In the genomic region with DNA sequence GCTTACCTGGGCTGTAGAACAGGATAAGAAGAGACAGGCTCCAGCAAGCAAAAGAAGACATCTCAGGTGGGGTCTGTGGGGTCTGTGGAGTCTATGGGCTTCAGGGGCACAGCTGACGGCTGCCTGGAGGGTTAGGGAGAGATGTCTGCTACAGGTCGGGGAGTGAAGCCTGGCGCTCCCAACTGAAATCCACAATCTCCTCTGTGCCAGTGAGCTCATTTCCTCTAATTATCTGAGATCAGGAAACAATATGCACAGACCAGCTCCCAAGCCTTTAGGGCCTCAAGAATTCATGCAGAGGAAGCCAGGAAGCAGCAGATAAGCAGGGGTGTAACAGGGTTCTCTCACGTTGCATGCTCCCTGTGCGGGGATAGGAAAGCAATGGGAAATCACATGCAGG, we compare ENCODE assay signal across 8 mouse cellular contexts. TPM values are rescaled to one million over a fixed set of nuclear protein-coding genes. Genes with fewer than 3 reads are reported as not detected.
DNase-seq lines count a peak whose midpoint lies in the region; ATAC-seq and TF ChIP-seq lines count a peak whose summit lies in the region.

No protein-coding gene starts in this region.

- H3K27me3 ChIP-seq in spleen, adult 2 months (ENCODE audit: control insufficient read depth, insufficient read depth, low read length): no peaks in the 10 kb centered on the region
- H3K27me3 ChIP-seq in liver, embryonic 15.5 days: no peaks in the 10 kb centered on the region
- H3K27me3 ChIP-seq in midbrain, embryonic 13.5 days: no peaks in the 10 kb centered on the region

- H3K4me2 ChIP-seq in liver, embryonic 15.5 days: no peak overlapping the region; the same call in 1 of the 2 replicates
- H3K4me2 ChIP-seq in midbrain, embryonic 13.5 days (replicated peaks): no peak overlapping the region

- H3K9ac ChIP-seq in liver, embryonic 15.5 days: no peak overlapping the region
- no peak overlapping the region for H3K9ac ChIP-seq in midbrain, embryonic 13.5 days (replicated peaks)

- H3K36me3 ChIP-seq in spleen, adult 2 months (ENCODE audit: control insufficient read depth, insufficient read depth, low read length): peaks cover 35% of the 10 kb centered on the region
- no peaks in the 10 kb centered on the region for H3K36me3 ChIP-seq in liver, embryonic 15.5 days (replicated peaks)
- no peaks in the 10 kb centered on the region for H3K36me3 ChIP-seq in midbrain, embryonic 13.5 days

- no peak overlapping the region for H3K4me3 ChIP-seq in spleen, adult 2 months (ENCODE audit: extremely low read depth, insufficient read depth, insufficient read length)
- H3K4me3 ChIP-seq in liver, embryonic 15.5 days (replicated peaks): no peak overlapping the region
- H3K4me3 ChIP-seq in midbrain, embryonic 13.5 days (replicated peaks): no peak overlapping the region

- peak overlapping the region; percentile 41; the same call in 1 of the 2 replicates for H3K27ac ChIP-seq in spleen, adult 2 months (ENCODE audit: insufficient read depth, low read length)
- H3K27ac ChIP-seq in liver, embryonic 15.5 days (replicated peaks): no peak overlapping the region; the same call in 1 of the 2 replicates
- no peak overlapping the region for H3K27ac ChIP-seq in midbrain, embryonic 13.5 days

- no peak for TF ChIP-seq CTCF in spleen, adult 2 months (IDR thresholded peaks at IDR 0.05; ENCODE audit: extremely low read depth, insufficient read depth, insufficient read length, insufficient replicate concordance)

- WGBS in spleen, adult 2 months: 61% methylated on average over 5 of the region's 5 CpGs
- WGBS in liver, embryonic 15.5 days (ENCODE audit: insufficient replicate concordance): 13% methylated on average over 5 of the region's 5 CpGs
- whole genome bisulfite sequencing in midbrain, embryonic 13.5 days: 79% methylated on average over 5 of the region's 5 CpGs

- no peak for TF ChIP-seq POLR2A in spleen, adult 2 months (IDR thresholded peaks at IDR 0.05; ENCODE audit: low read depth, low read length)

- peak; percentile 50; the same call in 1 of the 2 replicates for ATAC-seq in liver, embryonic 15.5 days (ENCODE audit: insufficient read depth)
- no peak for ATAC-seq in midbrain, embryonic 13.5 days

- no peak for DNase-seq in spleen, adult 2 months (ENCODE audit: low read depth in 1 of 2, low spot score in 2 of 2)
- DNase-seq in spleen, postnatal 10 days (ENCODE audit: low spot score in 2 of 2): no peak
- DNase-seq in kidney, adult 11 months: peak; percentile 52
- DNase-seq in cerebellum, postnatal 10 days: no peak
- no peak for DNase-seq in retina, embryonic 14.5 days (ENCODE audit: low spot score)
- DNase-seq in ovary, postnatal 36 days (ENCODE audit: low spot score): no peak

- no peaks in the 10 kb centered on the region for H3K9me3 ChIP-seq in liver, embryonic 15.5 days (replicated peaks)
- H3K9me3 ChIP-seq in midbrain, embryonic 13.5 days: no peaks in the 10 kb centered on the region

- H3K4me1 ChIP-seq in spleen, adult 2 months (ENCODE audit: control insufficient read depth, insufficient read depth, insufficient read length): 0 out of 2 replicates have a peak, but pooled peaks cover 3% of the 10 kb centered on the region
- peaks cover 33% of the 10 kb centered on the region for H3K4me1 ChIP-seq in liver, embryonic 15.5 days (replicated peaks)
- no peaks in the 10 kb centered on the region for H3K4me1 ChIP-seq in midbrain, embryonic 13.5 days (replicated peaks)

RNA-seq across cellular contexts. Expression of gene Icam2, which starts 5.5 kb away (rescaled TPM):
- polyA plus RNA-seq in spleen, adult 2 months (2012; rRNA removed): 82.6 and 93.8 TPM in 2 replicates
- 13.4 and 16.4 TPM in 2 replicates for polyA plus RNA-seq in liver, embryonic 15.5 days (2015; fragmentation: Nextera tagmentation; extraction: Ambion mirVana)
- 8.5 and 10.7 TPM in 2 replicates for polyA plus RNA-seq in midbrain, embryonic 13.5 days (2015; fragmentation: Nextera tagmentation; extraction: Ambion mirVana)

RNA-seq across cellular contexts. Expression of gene Prr29, which starts 17.2 kb away (rescaled TPM):
- polyA plus RNA-seq in spleen, adult 2 months (2012; rRNA removed): 0.55 and 0.82 TPM in 2 replicates
- polyA plus RNA-seq in liver, embryonic 15.5 days (2015; fragmentation: Nextera tagmentation; extraction: Ambion mirVana): not detected in 2 replicates
- not detected in 2 replicates for polyA plus RNA-seq in midbrain, embryonic 13.5 days (2015; fragmentation: Nextera tagmentation; extraction: Ambion mirVana)

RNA-seq across cellular contexts. Expression of gene Scn4a, which starts 29.3 kb away (rescaled TPM):
- polyA plus RNA-seq in spleen, adult 2 months (2012; rRNA removed): 6.1 and 6.5 TPM in 2 replicates
- 0.03 and 0.24 TPM in 2 replicates for polyA plus RNA-seq in liver, embryonic 15.5 days (2015; fragmentation: Nextera tagmentation; extraction: Ambion mirVana)
- 0.05 TPM in 1 of 2 replicates, not detected in the other for polyA plus RNA-seq in midbrain, embryonic 13.5 days (2015; fragmentation: Nextera tagmentation; extraction: Ambion mirVana)
